Mouse (Mus musculus) stomach, postnatal 0 days (tissue): ENCODE measurements at regions not wholly inside any gene's neighbourhood (a gene's known extent, or its start where the extent isn't known, plus 50 kb on each side); places are given as distances from the start of the nearest gene placed in this dataset.

Experiments used
- CTCF ChIP-seq: IDR thresholded peaks from 2 replicates; pipeline ENCODE4 v1.5.1; 2016; ENCODE audit warnings: antibody characterized with exemption, low read depth, mild to moderate bottlenecking, moderate library complexity
- EP300 ChIP-seq: optimal IDR thresholded peaks from 2 replicates; pipeline ENCODE3; 2016; ENCODE audit warnings: antibody characterized with exemption

- TF ChIP-seq CTCF (no peak), EP300 (no peak)
Measured at GRCm38 (mm10) chr5:43124301-43124700, 108.7 kb upstream of the Cpeb2 start.
